Mouse (Mus musculus) adrenal gland, adult 8-10 months (tissue): ENCODE data around the gene Syngap1. TPM values are rescaled to one million over a fixed set of nuclear protein-coding genes. Genes with fewer than 3 reads are reported as not detected.
A peak's percentile ranks its signal among the peaks of the same experiment; 100 is the strongest.
"Not testable (repeated sequence)": the region's sequence is repeated elsewhere in the genome, so short reads cannot be mapped to it uniquely, and the experiment has no call there.

ENCODE experiments used
- DNase-seq: peaks from one replicate; pipeline ENCODE4 v3.0.0; 2022
- total RNA-seq, 4 experiments: library from RNA; stranded (reverse); gene quantifications; 2 replicates each; pipeline ENCODE4 v1.2.4; 2022

Gene Syngap1
- 10 to 100 TPM; 19.7 to 36.9 (median 26.9) TPM for total RNA-seq

DNA sequence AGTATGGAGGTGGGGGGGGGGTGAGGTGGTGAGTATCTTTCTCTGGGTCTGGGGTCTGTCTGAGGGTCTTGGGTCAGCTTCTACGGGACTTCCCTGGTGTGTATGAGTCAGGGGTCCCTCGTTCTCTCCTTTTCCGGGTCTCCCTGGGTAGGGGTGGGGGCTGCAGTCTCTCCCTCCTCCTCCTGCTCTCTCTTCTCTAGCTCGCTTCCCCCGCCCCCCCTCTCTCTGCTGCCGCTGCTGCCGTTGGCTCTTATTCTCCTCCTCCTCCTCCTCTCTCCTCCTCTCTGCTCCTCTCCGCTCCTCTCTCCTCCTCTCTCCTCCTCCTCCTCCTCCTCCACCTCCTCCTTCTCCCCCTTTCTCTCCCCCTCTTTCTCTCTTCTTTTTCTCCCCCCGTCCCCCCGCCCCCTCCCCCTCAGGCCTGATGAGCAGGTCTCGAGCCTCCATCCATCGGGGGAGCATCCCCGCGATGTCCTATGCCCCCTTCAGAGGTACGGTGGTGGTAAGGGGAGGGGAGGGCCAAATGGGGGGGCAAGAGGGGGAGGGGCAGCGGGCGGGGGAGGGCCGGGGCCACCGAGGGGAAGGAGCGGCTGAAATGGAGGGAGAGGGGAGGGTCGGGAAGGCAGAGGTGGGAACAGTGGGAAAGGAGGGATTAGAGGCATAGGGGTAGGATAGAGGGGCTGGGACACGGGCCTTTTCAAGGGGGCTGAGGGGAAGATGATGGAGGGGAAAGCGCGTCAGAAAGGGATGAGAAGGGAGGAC, at the start of gene Syngap1:
TSS of gene Syngap1 (plus strand) at position 223 of the 759 bp plus-strand sequence.
- no peak for DNase-seq

DNA sequence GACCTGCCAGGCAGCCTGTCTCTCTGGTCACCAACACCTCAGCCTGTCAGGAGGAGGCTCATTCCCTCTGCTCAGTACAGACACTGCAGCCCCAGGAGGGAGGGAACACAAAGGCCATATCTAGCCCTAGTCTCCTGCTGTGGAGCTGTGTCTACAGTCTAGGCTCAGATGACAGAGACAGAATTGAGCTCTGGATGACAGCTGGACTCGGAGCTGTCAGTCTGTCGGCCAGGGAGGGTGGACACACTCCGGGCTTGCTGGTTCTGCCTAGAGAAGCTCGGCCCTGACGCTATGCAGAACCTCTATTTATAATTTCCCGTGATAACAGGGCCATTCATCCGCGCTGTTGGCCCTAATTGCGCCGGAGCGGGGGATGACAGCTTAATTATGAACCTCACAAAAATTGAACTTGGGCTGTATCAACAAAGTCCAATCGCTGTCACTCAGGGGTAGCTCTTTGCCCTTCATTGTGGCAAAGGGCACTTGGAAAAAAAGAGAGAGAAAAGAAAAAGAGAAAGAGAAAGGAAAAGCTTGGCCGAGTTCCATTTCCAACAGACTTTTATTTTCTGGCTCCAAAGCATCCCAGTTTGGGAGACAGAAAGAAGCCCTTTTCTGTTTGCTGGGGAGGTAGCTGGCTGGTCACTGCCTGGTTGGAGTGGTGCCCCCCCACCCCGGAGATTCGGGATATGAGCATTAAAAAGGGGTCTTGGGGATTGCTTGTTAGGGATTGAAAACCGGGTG, 48.2 kb upstream of the Syngap1 start:
- no peak for DNase-seq

DNA sequence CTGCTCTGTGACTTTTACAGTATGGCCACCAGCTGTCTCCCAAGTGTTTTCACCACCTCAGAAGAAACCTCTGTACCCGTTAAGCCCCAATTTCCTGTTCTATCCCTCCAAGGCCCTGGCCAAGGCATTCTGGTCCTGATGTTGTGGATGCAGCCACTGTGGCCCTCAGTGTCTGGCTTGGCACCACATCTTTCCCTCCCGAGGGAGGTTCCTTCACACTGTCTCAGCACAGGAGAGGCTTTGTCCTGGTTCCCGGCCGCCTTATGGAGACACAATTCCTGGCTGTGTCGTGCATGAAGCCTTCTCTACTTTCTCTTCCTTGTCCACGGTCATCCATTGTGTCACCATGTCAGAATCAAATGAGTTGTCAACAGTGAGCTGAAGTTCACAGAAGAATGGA, 47.6 kb upstream of the Syngap1 start:
- no peak for DNase-seq

DNA sequence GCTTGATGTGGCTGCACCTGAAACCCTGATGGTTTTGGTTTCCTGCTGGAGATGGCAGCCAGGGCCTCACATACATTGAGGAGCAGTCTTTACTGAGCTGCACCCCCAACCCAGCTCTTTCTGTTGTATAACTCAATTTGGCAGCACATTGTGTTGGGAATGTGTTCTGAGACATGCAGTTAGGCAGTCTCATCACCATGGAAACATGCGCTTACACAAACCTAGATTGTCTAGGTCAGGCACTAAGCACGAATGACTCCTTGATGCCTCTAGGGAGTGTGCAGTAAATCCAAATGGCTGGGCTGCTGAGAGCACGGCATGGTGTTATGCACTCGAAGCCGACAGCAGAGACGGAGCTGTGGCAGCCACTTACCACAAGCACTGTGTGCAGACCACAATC, 46.7 kb upstream of the Syngap1 start:
- no peak for DNase-seq

DNA sequence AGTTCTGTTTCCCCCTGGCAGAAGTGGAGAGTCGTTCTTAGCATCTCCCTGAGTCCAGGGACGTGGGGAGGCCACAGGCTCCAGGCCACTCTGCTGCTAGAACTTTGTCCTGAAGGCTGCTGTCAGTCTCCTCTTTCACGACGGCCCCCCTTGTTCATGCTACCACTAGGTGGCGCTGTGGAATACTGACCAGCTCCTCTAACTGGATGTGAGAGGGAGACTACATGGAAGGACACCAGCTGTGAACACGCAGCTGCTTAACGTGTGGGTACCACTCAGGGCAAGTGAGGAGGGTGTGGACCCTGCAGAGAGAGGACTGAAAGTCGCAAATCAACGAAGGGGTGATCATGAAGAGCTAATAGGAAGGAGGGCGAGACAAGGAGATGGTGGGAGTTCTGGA, 45.5 kb upstream of the Syngap1 start:
- DNase-seq, result peak; percentile 50

DNA sequence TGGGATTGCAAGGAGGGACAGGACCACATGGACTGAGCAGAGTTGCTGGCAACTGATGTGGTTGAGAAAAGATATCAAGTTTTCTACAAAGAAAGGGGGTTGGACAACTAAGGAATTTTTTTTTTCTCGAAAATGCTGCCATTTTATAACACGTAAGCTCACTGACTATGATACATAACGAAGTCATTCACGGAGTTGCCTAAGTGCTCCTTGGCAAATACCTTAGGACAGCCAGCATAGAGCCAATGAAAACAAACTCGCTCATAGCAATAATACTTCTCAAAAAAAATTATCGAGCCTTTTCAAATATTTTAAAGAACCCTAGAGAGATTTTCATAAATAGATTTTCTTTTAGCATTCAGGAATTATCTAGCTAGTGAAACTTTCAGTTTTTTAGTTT, 40.1 kb upstream of the Syngap1 start:
- no peak for DNase-seq

DNA sequence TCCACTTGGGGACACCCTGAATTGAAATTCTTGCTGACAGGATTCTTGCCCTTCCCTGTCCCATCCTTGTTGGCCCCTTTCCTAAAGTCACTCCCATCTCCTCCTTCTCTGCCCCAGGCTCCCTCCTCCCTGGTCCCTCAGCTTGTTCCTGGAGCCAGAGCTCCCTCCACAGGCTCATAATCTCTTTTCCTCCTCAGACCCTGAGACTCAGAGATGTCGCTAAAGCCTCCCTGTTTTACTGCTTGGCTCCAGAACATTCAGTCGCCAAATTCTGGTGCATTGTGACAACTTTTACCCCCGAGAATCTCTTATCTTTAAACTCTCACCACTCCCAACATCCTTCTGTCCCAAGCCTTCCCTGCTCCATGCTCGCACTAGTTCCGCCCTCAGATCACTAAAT, 36.7 kb upstream of the Syngap1 start:
- no peak for DNase-seq

DNA sequence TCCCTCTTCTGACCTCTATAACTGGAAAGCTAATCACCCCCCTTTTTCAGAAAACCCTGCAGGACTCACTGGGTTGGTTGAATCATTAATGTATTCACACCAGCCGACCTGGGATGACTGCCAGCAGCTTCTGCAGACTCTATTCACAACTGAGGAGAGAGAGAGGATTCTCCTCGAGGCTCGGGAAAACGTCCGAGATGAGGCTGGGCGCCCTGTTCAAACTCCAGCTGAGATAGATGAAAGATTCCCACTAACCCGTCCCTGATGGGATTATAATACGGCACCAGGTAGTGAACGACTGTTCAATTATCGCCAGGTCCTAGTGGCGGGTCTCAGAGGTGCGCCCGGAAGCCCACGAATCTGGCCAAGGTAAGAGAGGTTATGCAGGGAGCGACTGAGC, 33.5 kb upstream of the Syngap1 start:
- not testable (repeated sequence) for DNase-seq

DNA sequence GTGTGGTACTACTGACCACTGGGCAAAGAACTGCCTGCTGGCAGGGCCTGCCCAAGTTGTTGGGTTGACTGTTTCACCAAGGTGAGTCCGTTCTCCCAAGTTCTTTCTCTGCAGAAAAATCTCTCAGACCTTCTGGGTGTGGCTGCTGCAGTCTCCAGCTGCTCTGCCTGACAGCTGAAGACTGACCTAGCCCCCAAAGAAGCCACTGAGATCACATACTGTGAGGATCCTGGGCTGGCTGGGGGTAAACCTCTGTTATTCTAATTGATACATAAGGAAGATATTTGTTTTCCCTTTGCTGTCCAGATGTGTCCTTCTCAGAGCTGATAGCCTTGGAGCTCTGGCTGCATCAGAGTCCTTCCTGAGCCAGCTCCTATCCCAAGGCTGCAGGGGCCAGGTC, 25.8 kb upstream of the Syngap1 start:
- DNase-seq, result no peak

GRCm38 (mm10) chr17:26916711-26917482, 24.2 kb upstream of the Syngap1 start, which contains the start of gene Kifc5b:
Gene Kifc5b (plus strand): TSS chr17:26917091.
- DNase-seq, result peak; percentile 99

DNA sequence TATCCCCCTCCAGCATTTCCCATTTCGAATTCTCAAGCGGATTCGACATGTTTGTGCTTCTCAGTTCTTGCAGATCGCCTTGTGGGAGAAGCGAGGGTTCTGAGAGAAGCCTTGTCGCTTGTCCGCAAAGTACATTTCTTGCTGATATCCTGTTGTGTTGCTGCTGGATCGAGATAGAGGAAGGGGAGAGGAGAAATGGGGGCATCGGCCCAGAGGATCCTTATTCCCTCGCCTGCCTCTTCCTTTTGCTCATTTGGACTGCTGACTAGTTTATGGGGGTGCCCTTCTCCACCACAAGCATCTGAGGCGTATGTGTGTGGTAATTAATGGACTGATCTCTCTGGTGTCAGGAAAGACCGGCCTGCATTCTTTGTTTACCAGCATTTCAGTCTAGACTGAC, 23.5 kb upstream of the Syngap1 start:
- not testable (repeated sequence) for DNase-seq

GRCm38 (mm10) chr17:26918343-26918742, 22.7 kb upstream of the Syngap1 start:
- no peak for DNase-seq

DNA sequence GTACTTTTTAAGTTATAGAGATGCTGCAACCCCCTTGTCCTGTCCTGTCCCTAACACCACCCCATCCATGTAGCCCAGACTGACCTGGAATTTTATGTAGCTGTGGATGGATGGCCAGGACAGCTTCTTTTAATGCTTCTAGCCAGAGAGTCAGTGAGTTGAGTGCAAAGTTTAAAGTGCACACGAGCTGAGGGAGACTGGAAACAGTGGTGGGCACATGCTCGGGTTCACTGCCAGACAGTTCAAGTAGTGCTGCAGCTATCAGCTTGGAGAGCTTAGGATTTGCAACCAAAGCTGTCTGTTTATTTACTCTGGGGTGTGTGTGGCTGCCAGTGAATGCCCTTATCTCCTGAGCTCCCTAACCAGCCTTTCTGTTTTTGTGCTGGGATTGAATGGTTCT, 21.5 kb upstream of the Syngap1 start:
- DNase-seq, result not testable (repeated sequence)

DNA sequence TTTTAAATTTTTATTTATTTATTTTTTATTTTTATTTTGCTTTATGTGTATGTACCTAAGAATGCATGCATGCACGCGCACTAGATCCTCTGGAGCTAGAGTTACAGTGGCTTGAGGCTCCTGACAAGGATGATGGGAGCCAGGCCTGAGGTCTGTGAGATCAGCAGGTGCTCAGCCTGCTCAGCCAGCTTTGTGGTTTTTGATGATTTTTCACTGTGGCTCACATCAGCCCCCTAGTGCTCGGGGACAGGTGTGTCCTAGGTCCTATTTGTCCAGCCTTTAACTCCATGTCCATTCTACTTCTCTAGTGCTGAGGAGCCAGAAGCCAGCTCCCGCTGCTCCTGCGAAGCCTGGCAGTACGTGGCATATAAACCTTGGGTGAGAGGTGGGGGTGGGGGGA, 18.7 kb upstream of the Syngap1 start:
- not testable (repeated sequence) for DNase-seq

DNA sequence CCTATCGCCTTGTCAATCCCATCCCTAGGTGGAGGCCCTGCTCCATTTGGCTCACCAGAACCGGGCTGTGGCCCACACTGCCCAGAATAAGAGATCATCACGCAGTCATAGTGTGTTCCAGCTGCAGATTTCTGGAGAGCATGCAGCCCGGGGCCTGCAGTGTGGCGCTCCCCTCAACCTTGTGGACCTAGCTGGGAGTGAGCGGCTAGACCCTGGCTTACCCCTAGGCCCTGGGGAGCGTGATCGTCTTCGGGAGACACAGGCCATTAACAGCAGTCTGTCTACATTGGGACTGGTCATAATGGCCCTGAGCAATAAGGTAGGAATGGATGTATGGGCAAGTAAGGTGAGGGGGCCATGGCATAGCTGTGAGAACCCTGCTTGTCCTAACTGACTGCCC, 15.6 kb upstream of the Syngap1 start:
- not testable (repeated sequence) for DNase-seq

DNA sequence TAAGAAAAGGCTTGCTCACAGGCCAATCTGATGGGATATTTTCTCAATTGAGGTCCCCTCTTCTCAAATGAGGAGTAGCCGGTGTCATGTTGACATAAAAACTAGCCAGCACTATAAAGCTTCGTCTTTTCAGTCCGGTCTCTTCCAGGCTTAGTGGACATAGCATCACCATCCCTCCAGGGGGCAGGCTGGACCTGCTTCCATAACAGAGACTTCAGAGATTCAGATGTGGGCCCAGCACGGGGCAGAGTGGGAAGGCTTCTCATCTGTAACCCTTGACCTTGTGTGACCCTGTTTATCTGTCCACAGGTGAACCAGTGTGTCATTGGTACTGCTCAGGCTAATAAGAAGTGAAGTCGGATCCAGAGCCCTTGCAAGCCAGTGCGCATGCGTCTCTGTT, 9.3 kb upstream of the Syngap1 start:
- not testable (repeated sequence) for DNase-seq

- peak; percentile 95 for DNase-seq
Measured at GRCm38 (mm10) chr17:26932839-26933398, 8.1 kb upstream of the Syngap1 start, which contains the start of gene Phf1. Gene Phf1 (plus strand): TSS chr17:26933052.

GRCm38 (mm10) chr17:26933419-26933818, 7.6 kb upstream of the Syngap1 start:
- DNase-seq, result no peak

DNA sequence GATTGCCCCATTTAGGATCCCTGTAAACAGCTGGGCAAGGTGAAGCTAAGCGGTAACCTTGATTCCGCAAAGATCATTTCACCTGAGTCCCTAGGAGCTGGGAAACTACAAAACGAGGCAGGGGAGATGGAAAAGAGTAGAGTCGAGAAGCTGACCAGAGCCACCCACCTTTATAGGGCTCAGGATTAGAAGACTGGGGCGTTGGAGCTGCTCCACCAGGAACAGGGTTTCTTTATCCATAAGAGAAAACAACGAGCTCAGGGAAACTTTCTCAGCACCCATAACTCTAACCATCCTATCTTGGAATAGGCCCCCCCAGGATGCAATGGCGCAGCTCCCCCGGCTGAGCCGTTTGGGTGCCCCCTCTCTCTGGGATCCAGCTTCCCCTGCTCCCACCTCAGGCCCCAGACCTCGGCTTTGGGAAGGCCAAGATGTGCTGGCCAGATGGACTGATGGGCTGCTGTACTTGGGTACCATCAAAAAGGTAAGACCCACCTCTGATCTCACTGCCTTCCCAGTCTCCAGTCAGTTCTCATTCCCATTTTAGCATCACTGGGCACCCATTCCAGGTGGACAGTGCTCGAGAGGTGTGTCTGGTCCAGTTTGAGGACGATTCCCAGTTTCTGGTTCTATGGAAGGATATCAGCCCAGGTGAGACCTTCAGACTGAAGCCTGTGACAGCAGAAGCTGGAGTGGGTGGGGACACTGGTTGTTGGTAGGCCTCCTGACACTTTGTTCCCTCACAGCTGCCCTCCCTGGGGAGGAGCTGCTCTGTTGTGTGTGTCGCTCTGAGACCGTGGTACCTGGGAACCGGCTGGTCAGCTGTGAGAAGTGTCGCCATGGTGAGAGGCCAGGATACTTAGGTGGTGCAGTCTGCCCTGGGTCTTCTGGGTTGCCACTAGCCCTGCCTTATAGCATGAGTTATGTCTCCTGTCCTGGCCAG, 6.9 kb upstream of the Syngap1 start:
- no peak for DNase-seq

- DNase-seq, result no peak
Measured at GRCm38 (mm10) chr17:26935027-26935426, 6.0 kb upstream of the Syngap1 start.

DNA sequence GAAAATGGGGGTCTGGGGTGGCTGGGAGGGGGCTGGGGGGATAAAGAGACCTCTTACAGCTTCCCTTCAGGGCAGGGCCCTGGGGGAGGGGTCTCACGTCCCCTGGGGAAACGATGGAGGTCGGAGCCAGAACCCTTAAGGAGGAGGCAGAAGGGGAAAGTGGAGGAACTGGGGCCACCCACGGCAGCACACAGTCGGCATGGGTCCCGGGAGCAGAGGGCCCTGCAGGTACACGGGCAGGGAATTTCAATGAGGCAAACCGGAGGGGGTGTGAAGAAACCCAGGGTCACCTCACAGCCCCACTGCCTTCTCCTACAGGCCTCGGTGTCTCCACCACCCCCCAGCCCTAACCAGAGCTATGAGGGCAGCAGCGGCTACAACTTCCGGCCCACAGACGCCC, 4.6 kb upstream of the Syngap1 start:
- no peak for DNase-seq
